Mouse (Mus musculus): ENCODE measurements around the gene Trcg1.

DNA sequence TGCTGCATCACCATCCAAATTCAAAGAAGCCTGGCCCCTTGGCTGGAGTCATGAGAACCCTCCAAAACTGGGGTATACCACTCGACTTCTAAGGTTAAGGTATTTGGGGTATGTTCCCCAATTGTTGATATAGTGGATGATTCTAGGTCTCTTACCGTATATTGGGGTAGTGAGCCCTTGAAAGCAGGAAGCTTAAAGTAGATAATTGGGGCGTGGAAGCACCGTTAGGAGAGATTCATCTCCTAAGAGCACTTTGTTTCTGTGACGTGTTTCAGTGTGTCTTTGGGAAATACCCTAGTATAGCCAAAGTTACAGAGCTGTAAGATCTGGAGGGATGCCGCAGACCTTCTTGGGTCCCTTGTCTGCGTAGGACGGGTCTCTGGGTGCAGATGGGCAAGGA, 38.9 kb upstream of the Trcg1 start:
- TF ChIP-seq GATA1 (IDR thresholded peaks at IDR 0.05; ENCODE audit: low read length) (no peak), TAL1 (IDR thresholded peaks at IDR 0.05; ENCODE audit: low read length) (no peak)
